Mouse (Mus musculus): ENCODE results near the gene Cyp2d40.
"Not testable (repeated sequence)": the region's sequence is repeated elsewhere in the genome, so short reads cannot be mapped to it uniquely, and the experiment has no call there.

The Cyp2d40 gene

DNA sequence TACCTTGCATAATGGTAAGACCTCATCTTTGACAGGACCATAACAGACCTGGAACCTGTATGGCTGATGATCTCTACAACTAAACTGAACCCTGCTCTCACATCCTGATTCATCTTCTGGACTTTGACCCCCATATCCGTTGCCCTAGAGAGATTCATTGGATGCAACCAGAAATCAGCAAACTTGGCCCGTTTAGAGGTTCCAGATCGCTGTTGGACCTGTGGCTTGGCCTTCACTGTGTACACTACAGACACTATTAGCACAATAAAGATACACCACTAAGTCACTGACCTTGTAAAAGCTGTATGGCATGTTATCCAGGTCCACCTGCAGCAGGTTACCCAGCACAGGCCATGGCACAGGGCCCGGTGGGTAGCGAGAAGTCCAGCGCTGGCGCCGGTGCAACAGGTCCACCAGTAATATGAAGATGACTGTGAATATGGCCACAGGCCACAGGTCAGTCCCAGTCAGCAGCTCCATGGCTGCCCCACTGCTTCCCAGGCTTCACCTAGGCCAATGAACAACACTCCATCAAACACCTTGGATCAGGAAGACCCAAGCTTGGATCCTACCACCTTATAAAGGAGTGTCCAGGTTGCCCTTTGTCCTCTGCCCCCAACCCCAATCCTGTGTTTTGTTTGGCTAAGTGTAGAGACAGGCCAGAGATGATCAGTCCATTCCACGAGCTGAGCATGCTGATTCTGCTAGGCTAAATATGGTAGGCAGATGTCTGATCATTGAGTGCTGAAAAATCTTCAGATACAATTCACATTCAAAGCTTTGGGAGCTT lies at the start of gene Cyp2d40:
Cyp2d40 (minus strand) TSS at position 553 of the 790 bp plus-strand sequence.
- in situ Hi-C loops (cut with MboI, MseI), result no loop called here

GRCm38 (mm10) chr15:82810556-82810955 lies 46.6 kb upstream of the Cyp2d40 start:
- in situ Hi-C loops (cut with MboI, MseI), result loop anchor here in 1 of 2 experiments (5.0 kb wide), 1 partner anchor 262 kb away; no protein-coding TSS in a partner anchor

DNA sequence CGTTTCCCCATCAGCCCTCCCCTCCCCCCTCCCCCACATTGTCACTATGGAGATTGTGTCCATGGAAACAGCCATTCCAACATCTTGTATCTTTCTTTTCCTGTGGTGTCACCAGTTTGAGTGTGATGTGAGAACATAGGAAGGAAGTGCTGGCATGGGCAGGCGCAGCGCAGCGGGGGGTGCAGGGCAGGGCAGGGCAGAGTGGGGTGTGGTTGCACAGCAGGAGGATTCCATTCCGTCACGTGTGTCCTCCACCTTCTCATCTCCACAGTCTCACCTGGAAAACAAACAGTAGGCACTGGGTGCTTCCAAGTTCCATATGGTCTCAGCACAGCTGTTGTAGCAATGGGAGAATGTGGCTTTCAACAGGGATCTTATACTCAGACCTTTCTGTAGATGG lies 45.5 kb upstream of the Cyp2d40 start:
- in situ Hi-C loops (cut with MboI, MseI), result loop anchor here in 1 of 2 experiments (5.0 kb wide), 1 partner anchor 233 kb away; no protein-coding TSS in a partner anchor

DNA sequence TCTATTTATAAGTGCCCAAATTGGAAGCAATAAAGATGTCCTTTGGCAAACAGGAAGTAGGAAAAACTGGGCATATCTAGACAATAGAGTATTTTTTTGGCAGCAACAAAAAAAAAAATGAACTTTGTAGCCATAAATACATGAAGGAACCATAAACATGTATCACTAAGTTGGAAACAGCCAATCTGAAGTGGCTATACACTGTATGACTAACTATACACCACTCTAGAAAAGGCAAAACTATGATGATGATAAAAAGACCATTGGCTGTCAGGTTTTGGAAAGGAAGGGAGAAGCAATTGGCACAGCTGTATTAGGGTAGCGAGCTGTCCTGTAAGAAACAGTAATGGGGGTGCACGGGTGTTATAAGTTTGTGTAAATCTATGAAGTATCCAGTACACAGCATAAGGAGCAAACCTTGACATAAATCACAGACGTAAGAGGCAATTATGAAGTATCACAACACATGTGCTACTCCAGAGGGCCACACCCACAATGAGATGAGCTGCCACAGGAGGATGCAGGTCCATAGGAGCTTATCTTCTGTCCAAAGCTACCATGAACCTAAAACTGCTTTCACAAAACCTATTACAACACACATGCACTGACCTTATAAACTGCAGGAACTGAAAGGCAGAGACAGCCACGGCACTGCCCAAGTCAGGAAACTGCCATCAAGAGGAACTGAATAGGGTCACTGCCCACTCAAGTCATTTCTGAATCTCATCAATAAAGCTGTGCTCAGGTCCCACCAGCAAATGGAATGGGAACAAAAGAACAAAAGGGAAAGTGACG lies 43.2 kb upstream of the Cyp2d40 start:
- in situ Hi-C loops (cut with MboI, MseI), result loop anchor here in 1 of 2 experiments (5.0 kb wide), 1 partner anchor 235 kb away; no protein-coding TSS in a partner anchor

DNA sequence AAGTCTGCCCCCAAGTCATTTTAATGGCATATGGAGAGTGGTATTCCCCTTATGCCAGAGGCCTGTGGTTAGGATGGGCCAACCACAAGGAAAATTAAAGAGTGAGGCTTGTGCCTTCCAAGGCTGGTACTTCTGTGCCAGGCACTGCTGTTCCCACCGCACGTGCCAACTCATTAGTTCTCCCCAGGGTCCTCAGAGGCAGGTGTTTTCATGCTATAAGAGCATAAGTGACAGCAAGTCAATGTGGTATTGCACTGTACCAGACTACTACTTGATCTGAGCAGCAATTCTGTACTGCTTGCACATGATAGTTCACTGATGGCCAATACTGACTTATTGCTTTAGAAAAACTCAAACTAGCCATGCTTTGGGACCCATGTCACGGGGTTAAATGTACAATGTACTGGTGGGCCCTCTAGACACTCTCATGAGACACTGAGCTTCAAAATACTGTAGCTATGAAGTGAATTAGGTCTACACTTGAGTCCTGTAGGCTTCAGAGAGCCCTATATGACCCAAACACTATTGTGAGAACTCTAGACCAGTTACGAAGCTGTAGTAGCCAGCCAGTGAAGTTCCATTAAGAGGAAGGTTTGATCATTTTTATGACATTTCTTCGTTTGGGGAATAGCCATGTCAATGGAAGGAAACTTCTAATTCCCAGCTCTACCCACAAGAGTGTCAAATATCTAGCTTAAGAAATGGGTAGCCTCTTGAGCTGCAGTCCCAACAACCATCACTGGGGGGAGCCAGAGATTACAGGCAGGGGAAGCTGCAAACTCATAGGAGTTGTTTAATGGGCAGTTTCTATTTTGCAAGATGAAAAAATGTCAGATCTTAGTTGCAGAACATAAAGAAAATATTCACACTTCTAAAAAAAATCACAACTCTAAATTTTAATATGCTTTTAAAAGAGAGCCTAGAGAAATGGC lies 41.0 kb upstream of the Cyp2d40 start:
- in situ Hi-C loops (cut with MboI, MseI), result loop anchor here (5.0 kb wide), 1 partner anchor 237 kb away; no protein-coding TSS in a partner anchor

DNA sequence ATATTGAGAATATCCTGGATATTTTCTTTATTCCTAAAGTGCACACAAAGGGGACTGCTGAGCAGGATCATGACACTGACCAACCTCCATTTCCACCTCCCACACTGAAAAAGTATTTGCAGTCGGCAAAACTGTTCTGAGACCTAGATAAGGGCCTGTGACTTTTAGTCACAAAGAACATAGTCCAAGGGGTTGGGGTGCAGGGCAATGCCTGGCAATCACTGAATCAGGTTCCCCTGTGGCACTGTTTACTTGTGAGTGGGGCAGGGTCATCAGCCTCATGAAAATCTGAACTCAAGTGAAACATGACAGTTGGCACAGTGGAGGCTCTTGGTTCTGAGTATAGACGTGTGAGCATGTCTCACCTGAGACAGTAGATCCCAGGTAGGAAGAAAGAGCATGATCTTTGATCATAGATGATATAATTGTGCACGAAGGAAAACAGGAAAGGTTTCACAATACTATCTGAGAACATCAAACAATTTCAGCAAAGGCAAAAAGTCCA lies 32.0 kb upstream of the Cyp2d40 start:
- in situ Hi-C loops (cut with MboI, MseI), result no loop called here

GRCm38 (mm10) chr15:82794277-82794676 lies 30.3 kb upstream of the Cyp2d40 start, which contains the start of gene Cyp2d26:
TSS of gene Cyp2d26 (minus strand) at chr15:82794294.
- in situ Hi-C loops (cut with MboI, MseI), result no loop called here

DNA sequence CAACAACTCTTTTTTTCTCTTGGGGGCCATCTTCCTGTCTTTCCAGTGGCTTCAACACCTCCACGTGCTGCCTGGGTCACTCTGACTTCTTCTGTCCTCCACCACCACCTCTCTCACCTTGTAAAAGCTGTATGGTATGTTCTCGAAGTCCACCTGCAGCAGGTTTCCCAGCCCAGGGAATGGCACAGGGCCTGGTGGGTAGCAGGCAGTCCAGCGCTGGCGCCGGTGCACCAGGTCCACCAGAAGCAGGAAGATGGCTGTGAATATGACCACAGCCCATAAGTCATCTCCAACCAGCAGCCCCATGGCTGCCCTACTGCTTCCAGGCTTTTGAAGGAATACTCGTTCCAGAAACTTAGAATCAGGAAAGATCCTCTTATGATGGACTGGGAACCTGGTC lies 29.9 kb upstream of the Cyp2d40 start:
- in situ Hi-C loops (cut with MboI, MseI), result no loop called here

GRCm38 (mm10) chr15:82793454-82793853 lies 29.5 kb upstream of the Cyp2d40 start:
- in situ Hi-C loops (cut with MboI, MseI), result no loop called here

GRCm38 (mm10) chr15:82792566-82792965 lies 28.6 kb upstream of the Cyp2d40 start:
- in situ Hi-C loops (cut with MboI, MseI), result no loop called here

DNA sequence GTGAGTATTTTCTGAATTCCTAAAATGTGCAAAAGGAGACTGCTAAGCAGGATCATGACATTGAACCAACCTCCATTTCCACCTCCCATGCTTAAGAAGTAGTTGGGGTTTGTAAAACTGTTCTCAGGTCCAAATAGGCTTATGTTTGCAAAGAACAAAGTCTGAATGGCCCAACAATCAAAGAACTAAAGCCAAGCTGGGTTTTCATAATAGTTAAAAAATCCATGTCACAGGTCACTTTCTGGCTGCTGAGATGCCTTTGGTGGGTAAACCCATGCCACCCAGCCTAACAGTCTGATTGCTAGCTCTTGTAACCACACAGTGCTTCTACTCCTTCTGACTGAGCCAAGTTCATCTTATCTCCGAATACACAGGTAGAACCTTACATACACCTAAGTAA lies 20.6 kb upstream of the Cyp2d40 start:
- in situ Hi-C loops (cut with MboI, MseI), result no loop called here

- in situ Hi-C loops (cut with MboI, MseI), result no loop called here
These were observed 19.8 kb upstream of the Cyp2d40 start for GRCm38 (mm10) chr15:82783800-82784199.

GRCm38 (mm10) chr15:82777856-82778255 lies 13.9 kb upstream of the Cyp2d40 start:
- in situ Hi-C loops (cut with MboI, MseI), result not testable (repeated sequence)

- in situ Hi-C loops (cut with MboI, MseI), result no loop called here
These were observed 2.0 kb upstream of the Cyp2d40 start for GRCm38 (mm10) chr15:82765943-82766342.

GRCm38 (mm10) chr15:82764881-82765280 lies 898 bp upstream of the Cyp2d40 start:
- in situ Hi-C loops (cut with MboI, MseI), result no loop called here

DNA sequence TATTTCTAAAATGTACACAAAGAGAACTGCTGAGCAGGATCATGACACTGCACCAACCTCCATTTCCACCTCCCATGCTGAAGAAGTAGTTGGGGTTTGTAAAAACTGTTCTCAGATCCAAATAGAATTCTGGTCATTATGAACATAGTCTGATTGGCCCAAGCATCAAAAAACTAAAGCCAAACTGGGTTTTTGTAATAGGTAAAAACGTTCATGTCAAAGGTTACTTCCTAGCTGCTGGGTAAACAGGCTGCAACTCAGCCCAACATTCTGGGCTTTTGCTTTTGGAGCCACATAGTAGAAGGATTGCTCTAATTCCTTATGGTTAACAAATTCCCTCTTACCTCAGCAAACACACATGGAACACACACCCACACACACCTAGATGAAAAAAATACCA lies 15.8 kb downstream of the Cyp2d40 start:
- in situ Hi-C loops (cut with MboI, MseI), result no loop called here

DNA sequence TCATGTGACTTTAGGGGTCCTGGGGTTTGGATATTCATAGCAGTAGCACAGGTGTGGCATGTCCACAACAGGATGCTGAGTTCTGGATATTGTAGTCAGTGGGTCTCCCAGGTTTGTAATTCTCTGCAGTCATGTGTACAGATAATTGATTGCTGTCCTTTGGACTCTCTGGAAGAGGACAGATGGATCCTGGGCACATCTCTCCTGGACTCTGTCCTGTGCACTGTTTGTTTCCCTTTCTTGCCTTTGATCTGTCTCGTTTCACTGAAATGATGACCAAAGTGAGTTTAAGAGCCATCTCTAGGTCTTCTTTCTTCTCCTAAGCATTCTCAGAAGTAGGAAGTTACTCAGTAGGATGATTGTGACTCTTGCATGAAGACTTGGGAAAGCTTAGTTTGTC lies 16.5 kb downstream of the Cyp2d40 start:
- in situ Hi-C loops (cut with MboI, MseI), result no loop called here

GRCm38 (mm10) chr15:82733331-82733925 lies 30.6 kb downstream of the Cyp2d40 start:
- in situ Hi-C loops (cut with MboI, MseI), result not testable (repeated sequence)
